Mouse (Mus musculus) Patski (cell line): ENCODE measurements around the gene Pan2. TPM values are rescaled to one million over a fixed set of nuclear protein-coding genes. Genes with fewer than 3 reads are reported as not detected.
"Not testable (repeated sequence)": the region's sequence is repeated elsewhere in the genome, so short reads cannot be mapped to it uniquely, and the experiment has no call there.

Experiments used
- ATAC-seq: fragments of 100-300 bp; one replicate; pipeline ENCODE4 v1.8.0; 2021
- CTCF ChIA-PET: fragments of 350-600 bp; sonication (Branson Sonifier 250); formaldehyde crosslinking; loops from one replicate; lab custom pipeline; 2022; ENCODE audit warnings: inconsistent platforms; lab: Charles Lee
- POLR2A ChIA-PET: fragments of 350-600 bp; sonication (Branson Sonifier 250); formaldehyde crosslinking; loops from one replicate; lab custom pipeline; 2022; ENCODE audit warnings: antibody characterized with exemption, inconsistent platforms; lab: Charles Lee
- DNase-seq: peaks from one replicate; pipeline ENCODE4 v3.0.0-alpha.2; 2011; ENCODE audit warnings: low read depth, low spot score
- H3K27me3 ChIP-seq: fragments of 371-371 bp; one replicate; pipeline ENCODE4 v1.5.1; 2021
- CTCF ChIP-seq: fragments of 100-300 bp; IDR thresholded peaks from one replicate; pipeline ENCODE4 v1.5.1; 2021
- in situ Hi-C: fragments of 300-500 bp; cut with MboI; formaldehyde crosslinking; loops from 3 replicates; pipeline ENCODE4 v1.11.1; 2018; ENCODE audit warnings: low pct_unique_long_range_greater_than_20kb, mixed read lengths
- polyA plus RNA-seq: library from polyadenylated mRNA; unstranded; gene quantifications from one replicate; pipeline ENCODE4 v1.2.3, GENCODE M21; 2021

Pan2 gene
- 20.3 TPM for polyA plus RNA-seq

GRCm38 (mm10) chr10:128303126-128304021, at the start of gene Pan2:
TSS of gene Pan2 (plus strand) at chr10:128303335.
- DNase-seq, result peak; percentile 96
- ChIA-PET CTCF (interaction anchor here (0.9 to 2.3 kb wide), 4 partner anchors 12 to 19 kb away, joined by 3 to 5 read pairs (median 4); partner anchors contain the start of gene Cnpy2), POLR2A (interaction anchor here (1.1 to 1.3 kb wide), 2 partner anchors 11 to 12 kb away, joined by 3 to 7 read pairs; no protein-coding TSS in a partner anchor)
- no peaks in the 10 kb centered on the region for H3K27me3 ChIP-seq
- ATAC-seq, result peak; percentile 99
- no peak for TF ChIP-seq CTCF
- in situ Hi-C loops, result no loop called here

- POLR2A ChIA-PET, result no interaction called here
- H3K27me3 ChIP-seq, result no peaks in the 10 kb centered on the region
- DNase-seq (peak; percentile 69), ATAC-seq (no peak)
- in situ Hi-C loops, result no loop called here
- TF ChIP-seq CTCF, result no peak
- CTCF ChIA-PET, result interaction anchor here (1.5 to 1.6 kb wide), 2 partner anchors 11 to 16 kb away, joined by 4 to 7 read pairs; partner anchors contain the start of gene Stat2
Observed at GRCm38 (mm10) chr10:128253677-128254255, 49.4 kb upstream of the Pan2 start, which contains the start of gene Apon. TSS of gene Apon (plus strand) at chr10:128254096.

GRCm38 (mm10) chr10:128255925-128256324, 47.2 kb upstream of the Pan2 start:
- in situ Hi-C loops, result no loop called here
- no peak for TF ChIP-seq CTCF
- H3K27me3 ChIP-seq, result no peaks in the 10 kb centered on the region
- POLR2A ChIA-PET, result interaction anchor here (2.1 to 2.2 kb wide), 2 partner anchors 14 to 23 kb away, joined by 6 to 8 read pairs; partner anchors contain the start of gene Stat2
- peak; percentile 52 for ATAC-seq
- CTCF ChIA-PET, result interaction anchor here (1.5 to 2.1 kb wide), 3 partner anchors 14 to 23 kb away, joined by 3 to 8 read pairs (median 8); partner anchors contain the start of genes Stat2 and Timeless
- peak; percentile 42 for DNase-seq

- in situ Hi-C loops, result no loop called here
- no peak for TF ChIP-seq CTCF
- ATAC-seq, result peak; percentile 88
- ChIA-PET CTCF (interaction anchor here (0.8 to 2.1 kb wide), 4 partner anchors 14 to 27 kb away, joined by 3 to 8 read pairs (median 6); partner anchors contain the start of genes Stat2 and Timeless), POLR2A (interaction anchor here (2.1 to 2.2 kb wide), 2 partner anchors 13 to 23 kb away, joined by 6 to 8 read pairs; partner anchors contain the start of gene Stat2)
- peak; percentile 71 for DNase-seq
- H3K27me3 ChIP-seq, result no peaks in the 10 kb centered on the region
Observed at GRCm38 (mm10) chr10:128256328-128256727, 46.8 kb upstream of the Pan2 start.

GRCm38 (mm10) chr10:128258953-128259352, 44.2 kb upstream of the Pan2 start:
- TF ChIP-seq CTCF, result no peak
- ChIA-PET CTCF (interaction anchor here (1.3 kb wide), 1 partner anchor 24 kb away, joined by 3 read pairs; no protein-coding TSS in a partner anchor), POLR2A (interaction anchor here (0.6 kb wide), 1 partner anchor 36 kb away, joined by 7 read pairs; no protein-coding TSS in a partner anchor)
- no peak for ATAC-seq
- no peak for DNase-seq
- in situ Hi-C loops, result no loop called here
- H3K27me3 ChIP-seq, result no peaks in the 10 kb centered on the region

- CTCF ChIA-PET, result interaction anchor here (1.2 to 1.3 kb wide), 2 partner anchors 10 to 23 kb away, joined by 3 read pairs; partner anchors contain the start of gene Stat2
- no peak for DNase-seq
- ATAC-seq, result no peak
- POLR2A ChIA-PET, result no interaction called here
- in situ Hi-C loops, result no loop called here
- TF ChIP-seq CTCF, result no peak
- H3K27me3 ChIP-seq, result no peaks in the 10 kb centered on the region
Observed at GRCm38 (mm10) chr10:128259946-128260345, 43.2 kb upstream of the Pan2 start.

- in situ Hi-C loops, H3K27me3 ChIP-seq, ATAC-seq, POLR2A ChIA-PET, DNase-seq: not testable (repeated sequence)
- CTCF ChIA-PET, result interaction anchor here (1.2 kb wide), 1 partner anchor 10 kb away, joined by 3 read pairs; the partner anchor contains the start of gene Stat2
Observed at GRCm38 (mm10) chr10:128260376-128260775, 42.8 kb upstream of the Pan2 start.

GRCm38 (mm10) chr10:128262300-128262699, 40.8 kb upstream of the Pan2 start:
- POLR2A ChIA-PET, result no interaction called here
- no peaks in the 10 kb centered on the region for H3K27me3 ChIP-seq
- DNase-seq (no peak), ATAC-seq (no peak)
- in situ Hi-C loops, result no loop called here
- CTCF ChIA-PET, result no interaction called here
- TF ChIP-seq CTCF, result no peak

GRCm38 (mm10) chr10:128263393-128264310, 39.5 kb upstream of the Pan2 start:
- H3K27me3 ChIP-seq, result no peaks in the 10 kb centered on the region
- ChIA-PET POLR2A (no interaction called here), CTCF (no interaction called here)
- DNase-seq (no peak), ATAC-seq (no peak)
- no peak for TF ChIP-seq CTCF
- in situ Hi-C loops, result no loop called here
